Mouse (Mus musculus): ENCODE results near the gene Anapc2.

Anapc2 gene

DNA sequence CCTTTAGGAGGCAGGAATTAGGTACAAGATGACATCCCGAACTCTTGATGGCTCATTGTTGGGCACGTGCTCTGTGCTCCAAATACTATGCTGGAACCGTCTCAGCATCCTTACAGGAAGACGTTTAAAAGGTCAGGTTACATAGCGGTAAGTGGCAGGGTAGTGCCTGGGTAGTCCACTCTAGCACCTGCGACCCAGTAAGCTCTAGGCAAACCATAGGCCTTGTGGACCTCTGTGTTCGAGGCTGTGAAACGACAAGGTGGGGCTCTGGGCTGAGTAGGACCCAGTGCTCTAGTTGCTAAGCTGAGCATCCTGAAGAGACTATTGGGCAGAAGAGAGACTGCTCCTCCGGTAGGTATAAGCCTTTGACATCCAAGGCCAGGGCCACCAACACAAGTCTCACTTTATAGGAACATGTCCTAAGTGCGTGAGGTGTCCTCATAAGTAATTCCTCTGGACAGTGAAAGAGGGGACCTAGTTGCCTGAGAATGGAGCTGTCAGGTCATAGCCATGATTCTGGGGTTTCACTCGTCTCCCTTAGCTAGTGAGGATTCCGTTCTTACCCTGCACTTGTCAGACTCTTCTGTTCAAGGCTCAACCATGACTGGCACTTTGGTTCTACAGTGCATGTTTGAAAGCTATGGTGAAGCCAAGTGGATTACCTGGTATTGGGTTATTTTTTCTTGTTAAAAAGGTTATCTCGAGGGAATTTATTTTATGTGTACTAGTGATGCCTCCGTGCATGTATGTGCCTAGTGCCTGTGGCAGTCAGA lies 33.5 kb downstream of the Anapc2 start:
- DNase-seq = no peak

DNA sequence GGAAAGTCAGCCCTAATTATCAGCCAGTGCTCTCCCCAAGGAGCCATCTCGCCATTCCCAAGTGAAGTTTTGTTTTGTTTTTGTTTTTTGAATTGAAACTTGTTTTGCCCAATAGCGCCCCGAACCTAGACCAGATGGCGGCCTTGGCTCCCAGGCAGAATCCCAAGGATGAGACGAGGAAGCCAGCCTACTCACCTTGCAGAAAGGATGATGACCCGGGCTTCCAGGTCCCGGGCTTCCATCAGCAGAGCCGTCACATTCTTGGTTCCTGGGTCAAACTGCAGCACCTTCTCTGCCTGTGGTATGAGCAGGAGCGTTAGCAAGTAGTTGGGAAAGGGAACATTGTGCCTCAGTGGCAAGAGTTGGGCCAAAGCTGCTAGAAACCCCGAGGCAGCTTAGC lies 37.9 kb downstream of the Anapc2 start:
- DNase-seq = no peak

DNA sequence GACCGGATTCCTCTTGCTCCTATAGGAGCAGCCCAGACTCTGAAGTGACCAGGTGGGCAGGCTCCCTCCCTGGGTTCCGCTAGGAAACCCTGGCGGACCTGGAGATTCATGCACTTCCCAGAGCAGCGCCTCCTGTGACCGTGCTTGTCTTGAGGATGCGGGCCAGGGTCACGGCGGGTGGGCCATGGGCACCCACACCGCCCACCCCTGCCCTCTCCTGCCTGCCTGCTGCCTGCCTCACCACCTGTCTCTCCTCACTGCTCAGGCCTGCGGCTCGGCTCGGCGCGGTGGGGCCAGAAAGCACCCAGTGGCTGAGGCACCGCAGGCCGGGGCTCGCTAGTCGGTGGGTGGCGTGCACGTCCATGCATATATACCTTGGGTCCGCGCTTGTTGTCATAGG lies 38.7 kb downstream of the Anapc2 start:
- DNase-seq = no peak

DNA sequence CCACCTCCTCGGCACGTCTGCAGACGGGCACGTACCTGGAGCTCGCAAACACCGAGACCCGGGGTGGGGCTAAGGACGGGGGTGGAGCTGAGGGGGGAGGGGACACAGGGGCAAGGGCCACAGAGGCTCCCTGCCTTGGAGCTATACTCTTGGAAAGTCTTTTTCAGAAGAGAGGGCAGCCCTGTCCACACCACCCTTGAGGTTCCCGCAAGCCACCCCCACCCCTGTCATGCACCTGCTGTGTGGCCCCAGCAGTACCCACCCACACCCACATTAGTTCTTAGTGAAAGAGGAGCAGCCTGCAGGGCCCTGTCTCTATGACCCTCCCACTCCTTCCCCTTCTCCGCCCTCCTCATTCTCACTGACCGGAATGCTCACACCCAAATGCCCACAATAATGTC lies 39.2 kb downstream of the Anapc2 start:
- DNase-seq = no peak

DNA sequence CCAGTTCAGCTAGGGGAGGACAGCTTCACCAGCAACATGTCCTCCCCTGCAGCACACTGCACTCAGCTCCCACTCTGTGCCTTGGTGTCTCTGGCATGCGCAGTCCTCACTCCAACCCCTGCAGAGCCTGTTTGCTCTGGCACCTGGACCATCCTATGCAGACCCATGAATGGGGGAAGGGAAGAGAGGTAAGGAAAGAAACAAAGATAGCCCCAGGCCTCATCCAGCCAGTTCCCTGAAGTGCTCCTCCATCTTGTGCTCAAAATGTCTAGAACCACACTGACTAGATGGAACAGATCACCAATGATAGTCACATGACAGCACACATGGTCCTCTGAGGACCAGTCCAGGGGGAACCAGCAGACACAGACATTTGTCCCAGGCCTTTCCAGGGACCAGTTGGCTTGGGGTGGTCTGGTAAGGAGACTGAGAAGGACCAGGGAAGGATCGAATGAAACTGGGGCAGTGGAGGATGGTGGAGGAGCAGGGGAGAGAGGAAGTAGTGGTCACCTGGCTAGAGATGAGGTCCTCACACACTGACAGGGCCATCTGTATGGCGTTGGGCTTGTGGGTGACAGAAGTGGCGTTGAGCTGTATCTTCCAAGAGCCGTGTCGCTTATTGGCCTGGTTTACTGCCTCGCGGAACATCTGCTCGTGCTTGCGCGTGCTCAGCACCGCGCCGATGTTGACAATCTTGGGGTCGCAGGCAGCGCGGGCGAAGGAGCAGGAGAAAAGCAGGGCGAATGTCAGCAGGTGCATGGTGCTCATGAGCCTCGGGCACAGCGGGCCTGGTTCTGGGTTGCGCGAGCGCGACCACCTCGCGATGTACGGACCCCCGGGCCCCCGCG lies 46.1 kb downstream of the Anapc2 start:
- DNase-seq = no peak

DNA sequence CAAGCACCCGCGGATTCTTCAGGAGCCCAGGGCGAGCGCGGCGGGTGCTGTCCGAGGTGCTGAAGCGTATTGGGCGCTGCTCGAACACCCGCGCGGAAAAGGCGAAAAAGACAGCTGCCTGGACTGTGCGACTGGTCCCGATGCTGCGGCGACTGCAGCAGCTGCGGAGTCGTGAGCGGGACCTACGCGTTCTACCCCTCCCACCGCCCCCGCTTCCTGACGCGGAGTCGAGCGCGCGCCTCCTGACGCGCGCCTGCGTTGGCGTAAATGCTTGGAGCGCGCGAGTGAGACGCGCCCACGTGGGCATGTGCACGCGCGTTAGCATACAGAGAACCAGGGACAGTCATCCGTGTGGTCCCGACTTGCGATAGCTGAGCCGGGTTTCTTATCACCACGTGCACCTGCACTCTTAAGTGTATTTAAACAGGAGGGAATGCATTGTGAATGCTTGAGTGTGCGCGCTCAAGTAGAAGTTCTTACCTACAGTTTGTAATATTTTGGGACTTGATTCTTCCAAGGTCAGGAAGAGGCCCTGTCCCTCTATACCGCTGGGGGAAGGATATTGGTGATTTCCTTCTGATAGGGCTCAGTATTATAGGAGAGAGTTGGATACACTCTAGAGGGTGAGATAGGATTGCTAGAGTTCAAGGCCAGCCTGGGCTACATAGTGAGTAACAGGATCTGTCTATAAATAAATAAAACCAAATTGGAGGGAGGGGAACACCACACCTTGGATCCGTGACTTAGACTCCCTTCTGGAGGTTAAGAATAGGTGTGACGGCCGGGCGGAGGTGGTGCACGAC lies 46.9 kb downstream of the Anapc2 start, which contains the start of gene Grin1:
Grin1 (minus strand) TSS at position 217 of the 803 bp plus-strand sequence.
- DNase-seq = peak; percentile 71

DNA sequence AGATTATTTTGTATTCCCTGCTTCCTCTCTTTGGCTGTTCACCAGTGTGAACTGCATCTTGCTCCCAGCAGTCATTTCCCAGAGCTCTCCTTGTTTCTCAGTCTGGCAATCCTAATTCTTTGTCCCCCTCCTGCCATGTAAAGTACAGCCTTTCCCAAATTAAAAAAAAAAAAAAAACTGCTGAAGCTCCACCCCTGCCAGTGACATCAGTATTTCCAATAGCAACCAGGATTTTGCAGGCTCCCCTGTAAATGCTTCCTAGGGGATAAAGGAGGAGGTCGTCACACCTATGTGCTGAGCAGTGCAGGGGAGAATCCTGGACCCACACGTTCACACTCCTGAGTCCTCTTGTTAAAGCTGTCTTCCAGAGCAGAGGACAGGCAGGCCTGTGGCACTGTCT lies 47.8 kb downstream of the Anapc2 start:
- DNase-seq = no peak

DNA sequence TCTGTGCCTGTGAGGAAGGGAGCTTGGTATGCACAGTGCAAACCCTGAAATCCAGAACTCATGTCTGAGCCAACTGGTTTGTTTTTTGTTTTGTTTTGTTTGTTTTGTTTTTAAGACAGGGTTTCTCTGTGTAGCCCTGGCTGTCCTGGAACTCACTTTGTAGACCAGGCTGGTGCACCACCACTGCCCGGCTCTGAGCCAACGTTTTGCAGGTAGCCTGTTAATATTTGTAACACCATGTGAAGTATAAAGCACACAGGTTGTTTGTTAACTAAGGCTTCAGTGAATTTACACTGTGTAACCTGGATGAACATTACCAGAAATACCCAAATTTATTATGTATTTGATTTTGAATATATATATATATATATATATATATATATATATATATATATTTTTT lies 53.8 kb downstream of the Anapc2 start:
- no peak for DNase-seq

DNA sequence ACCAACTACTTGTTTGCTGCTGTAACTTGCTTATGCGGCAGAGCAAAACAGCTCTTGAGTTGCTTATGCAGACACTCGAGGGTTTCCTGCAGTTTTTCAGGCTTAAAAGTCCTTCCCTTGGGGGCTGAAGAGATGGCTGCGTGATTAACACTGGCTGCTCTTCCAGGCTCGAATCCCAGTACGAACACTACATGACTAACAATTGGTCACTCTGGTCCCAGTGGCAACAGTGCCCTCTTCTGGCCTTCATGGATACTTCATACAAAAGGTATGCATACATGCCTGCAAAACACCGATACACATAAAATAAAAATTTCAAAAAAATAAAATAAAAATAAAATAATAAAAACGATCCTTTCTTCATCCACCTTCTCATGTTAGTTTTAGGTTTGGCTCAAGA lies 56.2 kb downstream of the Anapc2 start:
- DNase-seq = peak; percentile 41

DNA sequence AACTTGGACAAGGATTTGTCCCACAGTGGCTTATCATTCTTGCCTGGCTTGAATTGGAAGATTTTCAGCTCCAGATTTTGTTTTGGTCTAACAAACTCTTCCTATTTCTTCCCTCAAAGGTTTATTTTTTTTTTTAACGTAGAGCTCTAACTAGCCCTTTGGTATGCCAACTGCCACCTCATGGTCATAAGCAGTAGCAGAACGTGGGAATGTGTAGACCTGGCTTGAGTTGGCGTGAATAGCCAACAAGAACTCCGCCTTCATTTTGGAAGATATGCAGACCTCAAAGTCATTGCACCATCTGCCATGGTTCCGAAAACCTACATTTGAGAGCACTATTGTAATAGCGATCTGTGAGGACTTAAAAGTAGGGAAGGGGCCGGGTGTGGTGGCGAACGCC lies 59.2 kb downstream of the Anapc2 start:
- no peak for DNase-seq

DNA sequence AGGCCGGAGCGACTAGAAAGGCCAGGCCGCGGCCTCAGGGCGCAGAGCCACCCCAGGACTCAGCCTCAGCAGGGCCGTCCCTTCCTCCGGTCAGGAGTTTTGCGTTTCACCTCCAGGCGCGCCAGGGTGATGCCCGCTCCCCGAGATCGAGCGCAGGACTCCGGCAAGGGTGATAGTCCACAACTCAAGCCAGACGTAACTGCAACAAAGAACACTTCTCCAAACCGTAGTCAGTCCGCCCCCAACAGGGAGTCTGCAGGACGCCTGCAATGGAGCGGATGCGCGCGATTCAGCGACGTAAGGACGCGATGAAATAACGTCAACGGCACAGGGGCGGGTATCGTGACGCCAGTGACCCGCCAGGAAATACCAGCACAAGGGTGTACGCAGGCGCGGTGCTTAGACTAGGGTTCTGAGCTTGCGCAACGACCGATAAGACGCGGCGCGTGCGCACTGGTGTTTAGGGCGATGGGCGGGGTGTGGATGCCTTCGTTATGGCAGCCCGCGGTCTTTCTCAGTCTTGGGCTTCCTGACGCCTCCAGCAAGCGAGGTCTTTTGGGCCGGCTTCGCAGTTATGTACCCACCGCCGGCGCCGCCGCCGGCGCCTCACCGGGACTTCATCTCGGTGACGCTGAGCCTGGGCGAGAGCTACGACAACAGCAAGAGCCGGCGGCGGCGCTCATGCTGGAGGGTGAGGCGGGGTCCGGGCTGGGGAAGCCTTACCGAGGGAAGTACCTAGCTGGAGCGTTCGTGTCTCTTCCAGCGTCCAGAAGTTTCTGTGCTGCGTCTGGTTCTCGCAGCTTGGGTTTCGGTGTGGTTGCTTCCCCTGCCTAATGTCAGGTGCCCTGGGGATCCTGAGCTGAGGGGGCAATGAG lies 60.2 kb downstream of the Anapc2 start, which contains the start of gene Man1b1:
Man1b1 (plus strand) TSS at position 53 of the 875 bp plus-strand sequence.
- peak; percentile 100 for DNase-seq

DNA sequence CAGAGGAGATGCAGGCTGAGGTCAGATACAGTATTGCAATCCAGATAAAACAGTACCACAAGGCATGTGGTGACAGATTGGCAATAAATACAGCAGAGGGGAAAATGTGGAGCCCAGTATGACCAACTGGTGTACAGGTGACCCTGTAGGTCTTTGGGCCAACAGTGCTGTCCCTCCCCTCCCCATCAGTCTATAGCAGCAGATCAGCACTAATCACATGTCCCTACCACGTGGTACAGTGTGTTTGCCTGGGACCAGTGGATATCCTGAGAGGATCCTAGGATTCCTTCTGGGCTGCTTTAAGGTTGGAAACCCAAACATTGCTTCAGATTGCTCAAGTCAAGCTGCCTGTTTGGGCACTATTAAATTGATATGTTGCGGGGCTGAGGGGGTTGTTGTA lies 61.3 kb downstream of the Anapc2 start:
- DNase-seq = no peak

All from lung, postnatal 14 days (tissue).